Mouse (Mus musculus): Measurements from ENCODE around the gene Wdr95. TPM values are rescaled to one million over a fixed set of nuclear protein-coding genes. Genes with fewer than 3 reads are reported as not detected.

Gene Wdr95
- polyA plus RNA-seq, 1 experiment from 2014 or later: 0.08 TPM

DNA sequence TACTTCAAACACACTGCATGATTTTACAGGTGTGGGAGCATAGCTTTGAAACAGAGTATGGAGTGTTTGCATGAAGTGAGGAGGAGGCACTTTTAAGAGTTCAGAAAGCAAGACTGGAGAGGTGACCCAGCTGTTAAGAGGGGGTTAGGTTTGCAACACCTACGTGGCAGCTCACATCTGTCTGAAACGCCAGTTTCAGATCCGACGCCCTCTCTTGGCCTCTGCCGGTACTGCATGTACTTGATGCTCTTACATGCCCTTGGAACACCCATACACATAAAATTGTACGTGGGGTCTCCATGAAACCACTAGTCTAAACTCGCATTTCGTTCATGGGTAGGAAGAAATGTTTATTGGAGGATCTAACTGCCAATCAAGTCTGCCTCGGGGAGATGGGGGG lies 24.3 kb downstream of the Wdr95 start:
- H3K4me2 ChIP-seq (replicated peaks): no peak overlapping the region
- WGBS: 54% methylated on average over 9 of the region's 9 CpGs
- H3K36me3 ChIP-seq: no peaks in the 10 kb centered on the region

DNA sequence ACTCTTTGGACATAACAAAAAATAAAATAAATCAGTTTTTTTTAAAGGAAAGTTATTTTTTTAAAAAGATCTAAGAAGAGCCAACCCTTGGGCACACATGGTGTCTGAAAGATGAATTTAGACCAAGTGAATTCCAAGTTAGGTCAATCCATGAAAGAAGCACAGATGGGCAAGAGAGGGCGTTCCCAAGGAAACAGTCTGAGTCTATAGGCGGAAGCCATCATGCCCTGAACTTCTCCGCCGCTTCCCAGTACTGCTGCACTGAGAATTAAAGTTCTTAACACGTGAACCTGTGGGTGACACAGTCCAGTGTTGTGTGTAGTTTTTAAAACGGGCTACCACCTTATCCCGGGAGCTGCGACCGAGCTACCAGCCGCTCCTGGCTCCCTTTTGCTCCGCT lies 24.9 kb downstream of the Wdr95 start:
- Histone ChIP-seq H3K36me3 (no peaks in the 10 kb centered on the region), H3K9me3 (no peaks in the 10 kb centered on the region)
- no peak for ATAC-seq (ENCODE audit: low FRiP score, low read depth)

More for the DNA sequence above, 24.3 kb downstream of the Wdr95 start:
- H3K27ac ChIP-seq (replicated peaks): no peak overlapping the region
- H3K4me1 ChIP-seq: no peaks in the 10 kb centered on the region; the same call in 1 of the 2 replicates
- H3K9me3 ChIP-seq: no peaks in the 10 kb centered on the region
- no peak overlapping the region for H3K4me3 ChIP-seq
- no peaks in the 10 kb centered on the region for H3K27me3 ChIP-seq
- H3K9ac ChIP-seq (replicated peaks): no peak overlapping the region
- no peak for ATAC-seq (ENCODE audit: low FRiP score, low read depth)

DNA sequence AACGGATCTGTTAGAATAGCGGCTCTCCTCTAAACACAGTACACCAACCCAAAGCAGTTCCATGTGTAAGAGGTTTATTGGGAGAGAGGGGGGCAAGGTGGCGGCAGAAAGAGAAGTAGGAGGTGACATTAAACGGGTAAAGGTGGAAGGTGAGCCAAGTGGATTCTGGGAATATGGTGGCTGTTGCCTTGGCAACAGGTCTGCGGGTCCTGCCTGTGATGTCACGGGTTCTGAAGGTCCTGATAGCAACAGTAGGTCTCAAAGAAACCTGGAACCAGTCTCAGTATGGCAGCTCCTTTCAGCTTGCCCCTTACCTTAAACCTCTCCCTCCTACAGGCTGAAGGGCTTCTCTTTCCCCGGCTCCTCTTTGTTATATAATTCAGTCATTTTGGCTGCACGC lies 25.9 kb downstream of the Wdr95 start:
- H3K27me3 ChIP-seq: no peaks in the 10 kb centered on the region
- no peak overlapping the region for H3K9ac ChIP-seq (replicated peaks)
- no peaks in the 10 kb centered on the region for H3K36me3 ChIP-seq
- no peaks in the 10 kb centered on the region for H3K9me3 ChIP-seq
- H3K4me3 ChIP-seq: no peak overlapping the region
- no peak overlapping the region for H3K27ac ChIP-seq (replicated peaks)
- no peak for ATAC-seq (ENCODE audit: low FRiP score, low read depth)
- 90% methylated on average over 8 of the region's 8 CpGs for WGBS
- no peak overlapping the region for H3K4me2 ChIP-seq (replicated peaks)
- H3K4me1 ChIP-seq: no peaks in the 10 kb centered on the region; the same call in 1 of the 2 replicates

More for the DNA sequence above, 24.9 kb downstream of the Wdr95 start:
- 93% methylated on average over 11 of the region's 11 CpGs for WGBS
- H3K4me1 ChIP-seq: no peaks in the 10 kb centered on the region; the same call in 1 of the 2 replicates
- no peak overlapping the region for H3K27ac ChIP-seq (replicated peaks)
- H3K4me3 ChIP-seq: no peak overlapping the region
- H3K27me3 ChIP-seq: no peaks in the 10 kb centered on the region
- H3K4me2 ChIP-seq (replicated peaks): no peak overlapping the region
- H3K9ac ChIP-seq (replicated peaks): no peak overlapping the region

DNA sequence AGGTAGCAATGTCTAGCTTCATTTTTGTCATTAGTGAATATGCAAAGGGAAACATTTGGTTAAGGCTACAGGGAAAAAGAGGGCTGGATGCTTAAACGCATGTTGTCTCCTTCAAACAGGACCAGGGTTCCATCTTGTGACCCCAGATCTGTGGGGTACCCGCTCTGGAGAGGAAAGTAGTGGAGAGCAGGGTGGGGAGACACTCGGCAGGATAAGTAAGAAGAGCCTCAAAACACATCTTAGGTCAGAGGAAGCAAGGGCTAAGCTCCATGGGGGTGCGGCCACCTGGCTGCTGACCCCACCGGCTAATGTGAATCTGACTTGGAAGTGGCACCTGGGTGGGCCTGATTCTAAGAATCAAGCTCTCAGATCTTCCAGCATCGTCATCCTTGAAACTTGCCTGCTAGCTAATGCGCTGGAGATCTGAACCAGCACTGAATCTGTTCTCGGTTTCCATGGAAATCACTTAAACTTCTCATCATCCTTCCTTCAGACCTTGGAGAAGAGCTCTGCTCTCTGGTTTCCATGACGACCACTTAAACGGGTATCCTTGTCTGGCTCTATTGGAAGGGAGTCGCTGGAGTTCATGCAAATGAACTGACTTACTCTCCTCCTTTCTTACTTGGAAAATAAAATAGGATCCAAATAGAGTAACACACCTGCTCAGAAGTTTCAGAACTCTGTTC lies 32.6 kb downstream of the Wdr95 start:
- Histone ChIP-seq H3K4me1 (peaks cover 24% of the 10 kb centered on the region), H3K9me3 (no peaks in the 10 kb centered on the region), H3K36me3 (no peaks in the 10 kb centered on the region), H3K9ac (replicated peaks) (no peak overlapping the region), H3K4me3 (no peak overlapping the region), H3K4me2 (replicated peaks) (no peak overlapping the region), H3K27ac (replicated peaks) (peak overlapping the region; percentile 49), H3K27me3 (no peaks in the 10 kb centered on the region)
- WGBS: 31% methylated on average over 11 of the region's 11 CpGs
- peak; percentile 81 for ATAC-seq (ENCODE audit: low FRiP score, low read depth)

DNA sequence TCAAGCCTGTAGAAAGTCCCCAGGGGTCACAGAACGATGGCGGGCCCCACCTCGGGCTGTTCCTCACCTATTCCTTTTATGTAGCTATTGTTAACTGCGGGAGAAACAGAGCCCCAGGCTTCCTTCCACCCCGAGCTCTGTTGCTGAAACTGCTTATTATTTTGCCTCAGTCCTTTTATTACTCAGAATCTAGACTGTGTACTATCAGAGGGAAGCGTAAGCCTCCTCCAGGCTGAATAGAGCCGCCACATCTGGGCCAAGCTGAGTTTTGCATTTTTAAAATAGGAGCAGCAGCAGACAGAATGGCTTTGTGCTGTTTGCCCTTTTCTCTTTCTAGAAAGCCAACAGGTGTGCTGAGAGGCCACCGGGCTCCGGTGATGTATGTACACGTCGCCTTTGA lies 37.5 kb downstream of the Wdr95 start:
- Histone ChIP-seq H3K9me3 (no peaks in the 10 kb centered on the region), H3K27me3 (no peaks in the 10 kb centered on the region), H3K36me3 (no peaks in the 10 kb centered on the region), H3K4me2 (replicated peaks) (no peak overlapping the region), H3K4me1 (peaks cover 18% of the 10 kb centered on the region), H3K4me3 (no peak overlapping the region), H3K9ac (replicated peaks) (no peak overlapping the region), H3K27ac (replicated peaks) (no peak overlapping the region)
- WGBS: 40% methylated on average over 11 of the region's 11 CpGs
- ATAC-seq (ENCODE audit: low FRiP score, low read depth): no peak

DNA sequence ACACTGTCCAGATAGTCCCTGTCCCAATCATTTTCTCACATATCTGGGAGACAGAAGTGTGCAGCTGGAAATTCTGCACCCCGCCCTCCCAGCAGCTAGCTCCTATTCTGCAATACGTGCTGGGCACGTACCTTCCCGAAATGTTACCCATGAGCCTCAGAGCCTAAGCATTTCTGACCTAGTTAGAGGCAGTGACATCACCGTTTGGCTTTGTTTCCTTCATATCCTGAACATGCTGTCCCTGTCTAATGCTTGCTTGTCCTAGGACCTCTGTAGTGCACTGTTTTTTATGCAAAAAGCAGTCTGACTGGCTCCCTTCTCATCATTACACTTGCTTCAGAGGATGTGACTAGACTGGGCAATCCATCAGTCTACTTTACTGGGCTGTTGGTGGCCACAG lies 38.5 kb downstream of the Wdr95 start:
- Histone ChIP-seq H3K4me3 (no peak overlapping the region), H3K27me3 (no peaks in the 10 kb centered on the region), H3K9me3 (no peaks in the 10 kb centered on the region), H3K4me1 (peaks cover 9% of the 10 kb centered on the region), H3K36me3 (no peaks in the 10 kb centered on the region), H3K4me2 (replicated peaks) (no peak overlapping the region), H3K9ac (replicated peaks) (no peak overlapping the region), H3K27ac (replicated peaks) (no peak overlapping the region)
- no peak for ATAC-seq (ENCODE audit: low FRiP score, low read depth)
- WGBS: 86% methylated on average over 5 of the region's 5 CpGs

DNA sequence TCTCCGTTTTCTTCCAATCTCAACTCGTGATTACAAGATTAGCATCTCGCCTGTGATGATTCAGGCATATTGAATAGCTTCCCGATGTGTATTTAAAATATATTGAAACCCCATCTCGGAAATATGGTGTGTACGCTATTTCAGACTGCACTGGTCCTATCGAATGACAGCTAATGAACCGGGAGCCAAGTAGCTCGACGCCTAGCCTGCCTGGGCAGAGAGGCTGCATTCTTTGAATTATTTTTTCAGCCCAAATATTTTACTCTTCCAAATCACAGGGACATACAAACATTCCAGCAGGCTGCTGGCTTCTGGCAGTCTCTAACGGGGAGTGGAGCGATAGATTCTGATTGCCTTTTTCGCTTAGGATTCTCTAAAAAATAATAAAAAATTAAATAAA lies 40.5 kb downstream of the Wdr95 start:
- no peaks in the 10 kb centered on the region for H3K27me3 ChIP-seq
- no peaks in the 10 kb centered on the region for H3K9me3 ChIP-seq
- no peaks in the 10 kb centered on the region for H3K36me3 ChIP-seq
- H3K4me2 ChIP-seq (replicated peaks): no peak overlapping the region
- H3K4me1 ChIP-seq: peaks cover 9% of the 10 kb centered on the region
- H3K4me3 ChIP-seq: no peak overlapping the region
- H3K27ac ChIP-seq (replicated peaks): no peak overlapping the region
- H3K9ac ChIP-seq (replicated peaks): no peak overlapping the region
- 80% methylated on average over 13 of the region's 13 CpGs for WGBS
- ATAC-seq (ENCODE audit: low FRiP score, low read depth): no peak

DNA sequence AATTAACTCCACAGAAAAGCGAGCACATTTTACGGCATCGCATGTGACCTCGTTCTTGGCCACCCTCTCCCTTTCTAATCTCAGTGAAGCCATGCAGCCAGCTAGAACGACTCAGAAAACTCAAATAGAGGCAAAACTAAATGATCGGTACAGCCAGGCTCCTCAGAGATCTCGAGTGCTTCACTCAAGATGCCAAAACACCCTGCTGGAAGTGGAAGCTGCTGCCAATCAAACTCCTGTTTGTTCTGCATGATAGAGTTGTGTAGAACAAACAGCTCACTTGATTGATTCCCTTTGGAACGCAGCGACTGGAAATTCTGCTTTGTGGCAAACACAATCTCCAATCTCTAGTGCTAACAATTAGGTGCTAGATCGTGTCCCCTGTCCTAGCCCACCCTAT lies 48.5 kb downstream of the Wdr95 start:
- no peak for ATAC-seq (ENCODE audit: low FRiP score, low read depth)
- H3K27me3 ChIP-seq: peaks cover 3% of the 10 kb centered on the region; the same call in 1 of the 2 replicates
- no peaks in the 10 kb centered on the region for H3K9me3 ChIP-seq
- no peak overlapping the region for H3K4me3 ChIP-seq
- no peak overlapping the region for H3K9ac ChIP-seq (replicated peaks)
- no peak overlapping the region for H3K4me2 ChIP-seq (replicated peaks)
- H3K4me1 ChIP-seq: peaks cover 14% of the 10 kb centered on the region
- 53% methylated on average over 10 of the region's 10 CpGs for WGBS
- no peaks in the 10 kb centered on the region for H3K36me3 ChIP-seq
- peak overlapping the region; percentile 49; the same call in 1 of the 2 replicates for H3K27ac ChIP-seq (replicated peaks)

DNA sequence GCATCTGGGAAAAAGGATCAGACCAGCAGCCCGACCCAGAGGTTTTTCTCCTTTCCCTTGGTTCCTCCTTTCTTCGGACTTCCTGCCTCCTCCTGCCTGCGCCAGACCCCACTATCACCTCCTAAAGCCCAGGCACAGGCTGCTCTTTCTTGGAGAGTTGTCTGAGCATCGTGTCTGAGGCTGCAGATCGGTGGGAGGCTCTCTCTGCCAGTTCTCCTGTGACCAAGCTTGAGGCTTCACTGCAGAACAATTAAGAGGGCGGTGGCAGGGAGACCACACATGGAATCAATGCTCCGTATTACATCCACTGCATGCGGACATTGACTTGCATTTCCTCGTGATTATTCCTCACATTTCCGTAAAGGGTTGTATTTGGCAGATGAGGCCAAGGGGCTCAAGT lies 49.0 kb downstream of the Wdr95 start:
- H3K9ac ChIP-seq (replicated peaks): no peak overlapping the region
- no peaks in the 10 kb centered on the region for H3K36me3 ChIP-seq
- H3K27me3 ChIP-seq: peaks cover 3% of the 10 kb centered on the region; the same call in 1 of the 2 replicates
- no peak overlapping the region for H3K4me3 ChIP-seq
- 0 out of 2 replicates have a peak, but pooled peaks have one; percentile 23 for ATAC-seq (ENCODE audit: low FRiP score, low read depth)
- no peaks in the 10 kb centered on the region for H3K9me3 ChIP-seq
- H3K4me2 ChIP-seq (replicated peaks): no peak overlapping the region
- 25% methylated on average over 10 of the region's 10 CpGs for WGBS
- H3K4me1 ChIP-seq: peaks cover 14% of the 10 kb centered on the region
- peak overlapping the region; percentile 49; the same call in 1 of the 2 replicates for H3K27ac ChIP-seq (replicated peaks)

DNA sequence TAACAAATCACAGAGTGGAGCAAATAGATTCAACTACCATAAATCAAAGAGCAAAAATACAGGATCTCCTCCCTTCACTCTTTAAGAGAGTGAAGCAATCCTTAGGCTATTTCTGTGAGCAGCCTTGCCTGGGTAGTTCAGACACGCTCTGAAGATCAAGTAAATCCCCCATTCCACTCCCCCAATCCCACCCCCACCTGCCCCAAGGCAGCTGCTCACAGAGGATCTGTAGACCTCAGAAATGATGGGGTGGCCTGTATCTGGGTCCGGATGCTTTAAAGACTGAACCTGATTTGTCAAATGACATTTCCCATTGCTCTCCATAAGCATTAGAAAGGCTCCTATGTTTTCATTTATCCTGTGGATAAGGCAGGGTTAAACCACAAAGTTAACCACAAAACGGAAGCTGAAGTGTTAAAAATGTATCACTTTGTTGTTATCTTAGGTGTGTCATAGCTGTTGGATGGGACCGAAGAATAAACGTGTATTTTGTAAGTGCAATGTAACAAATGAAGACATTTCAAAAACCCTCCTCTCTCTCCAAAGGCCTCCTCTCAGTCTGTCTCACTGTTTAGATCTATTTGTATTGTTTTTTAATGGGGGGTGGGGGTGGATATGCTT lies 54.3 kb downstream of the Wdr95 start:
- no peak for ATAC-seq (ENCODE audit: low FRiP score, low read depth)
- Histone ChIP-seq H3K9ac (replicated peaks) (no peak overlapping the region), H3K27me3 (peaks cover 3% of the 10 kb centered on the region; the same call in 1 of the 2 replicates), H3K4me2 (replicated peaks) (no peak overlapping the region), H3K9me3 (no peaks in the 10 kb centered on the region), H3K27ac (replicated peaks) (no peak overlapping the region), H3K4me1 (peaks cover 2% of the 10 kb centered on the region; the same call in 1 of the 2 replicates), H3K36me3 (no peaks in the 10 kb centered on the region), H3K4me3 (no peak overlapping the region)
- WGBS: 66% methylated on average over 5 of the region's 5 CpGs

DNA sequence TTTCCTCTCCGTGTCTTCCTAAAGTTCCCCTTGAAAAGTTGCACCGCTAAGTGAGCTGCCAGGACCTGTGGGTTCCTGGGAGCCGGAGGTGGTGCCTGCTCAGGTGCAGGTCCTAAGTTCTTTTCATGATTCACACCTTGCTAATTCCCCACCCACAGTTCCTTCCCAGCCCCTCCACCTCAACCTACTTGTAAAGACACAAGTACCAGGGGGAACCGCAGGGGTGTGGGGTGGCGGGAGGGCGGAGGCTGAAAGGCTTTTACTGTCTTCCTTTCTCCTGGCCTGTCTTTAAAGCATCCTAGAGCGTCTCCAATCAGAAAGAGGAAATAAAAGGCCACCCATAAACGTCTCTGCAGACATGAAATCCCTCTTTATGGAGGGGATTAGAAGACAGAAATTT lies 55.0 kb downstream of the Wdr95 start:
- 34% methylated on average over 8 of the region's 8 CpGs for WGBS

DNA sequence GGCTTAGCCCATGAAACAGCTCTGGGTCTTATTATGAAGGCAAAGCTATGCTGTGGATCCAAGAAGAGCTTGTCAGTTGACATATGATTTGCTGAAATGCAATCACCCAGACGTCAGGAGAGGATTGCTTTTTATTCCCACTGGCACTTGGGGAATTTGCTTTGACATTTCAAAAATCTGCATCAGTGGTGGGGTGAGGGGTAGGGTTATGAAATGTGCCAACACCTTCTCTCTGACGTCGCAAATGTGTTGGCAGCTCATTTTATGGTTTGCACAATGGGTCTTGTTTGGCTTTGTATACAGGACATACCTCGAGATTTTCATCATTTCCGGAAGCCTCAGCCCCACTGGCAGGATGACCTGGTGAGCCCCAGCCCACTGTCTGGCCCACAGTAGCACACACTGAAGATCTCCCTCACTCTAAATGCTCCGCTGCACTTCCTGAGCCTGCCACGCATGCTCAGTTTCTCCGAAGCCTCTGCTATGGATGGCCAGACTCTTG lies 55.7 kb downstream of the Wdr95 start:
- 69% methylated on average over 8 of the region's 8 CpGs for WGBS
- Histone ChIP-seq H3K36me3 (no peaks in the 10 kb centered on the region), H3K4me2 (replicated peaks) (no peak overlapping the region), H3K27me3 (no peaks in the 10 kb centered on the region), H3K4me3 (no peak overlapping the region), H3K9me3 (no peaks in the 10 kb centered on the region), H3K4me1 (no peaks in the 10 kb centered on the region), H3K9ac (replicated peaks) (no peak overlapping the region), H3K27ac (replicated peaks) (peak overlapping the region; percentile 2; the same call in 1 of the 2 replicates)
- no peak for ATAC-seq (ENCODE audit: low FRiP score, low read depth)

More for the DNA sequence above, 55.0 kb downstream of the Wdr95 start:
- no peak overlapping the region for H3K4me3 ChIP-seq
- no peak for ATAC-seq (ENCODE audit: low FRiP score, low read depth)
- no peaks in the 10 kb centered on the region for H3K9me3 ChIP-seq
- no peak overlapping the region for H3K4me2 ChIP-seq (replicated peaks)
- H3K27ac ChIP-seq (replicated peaks): 0 out of 2 replicates have a peak overlapping the region, but pooled peaks have one; percentile 2
- H3K4me1 ChIP-seq: no peaks in the 10 kb centered on the region
- H3K36me3 ChIP-seq: no peaks in the 10 kb centered on the region
- no peak overlapping the region for H3K9ac ChIP-seq (replicated peaks)
- H3K27me3 ChIP-seq: peaks cover 1% of the 10 kb centered on the region; the same call in 1 of the 2 replicates

All from midbrain, embryonic 12.5 days (tissue).